Mouse (Mus musculus) CD4-positive, CD25-positive, alpha-beta regulatory T cell, adult 9 weeks (primary cell): Measurements from ENCODE around the gene Gpr62. TPM values are rescaled to one million over a fixed set of nuclear protein-coding genes. Genes with fewer than 3 reads are reported as not detected.

ENCODE experiments used
- polyA plus RNA-seq: library from polyadenylated mRNA; unstranded; fragments of 100-300 nt; shearing (Covaris generic); gene quantifications from one replicate; pipeline ENCODE4 v1.2.1, GENCODE M21; 2017

The Gpr62 gene
- not detected for polyA plus RNA-seq

DNA sequence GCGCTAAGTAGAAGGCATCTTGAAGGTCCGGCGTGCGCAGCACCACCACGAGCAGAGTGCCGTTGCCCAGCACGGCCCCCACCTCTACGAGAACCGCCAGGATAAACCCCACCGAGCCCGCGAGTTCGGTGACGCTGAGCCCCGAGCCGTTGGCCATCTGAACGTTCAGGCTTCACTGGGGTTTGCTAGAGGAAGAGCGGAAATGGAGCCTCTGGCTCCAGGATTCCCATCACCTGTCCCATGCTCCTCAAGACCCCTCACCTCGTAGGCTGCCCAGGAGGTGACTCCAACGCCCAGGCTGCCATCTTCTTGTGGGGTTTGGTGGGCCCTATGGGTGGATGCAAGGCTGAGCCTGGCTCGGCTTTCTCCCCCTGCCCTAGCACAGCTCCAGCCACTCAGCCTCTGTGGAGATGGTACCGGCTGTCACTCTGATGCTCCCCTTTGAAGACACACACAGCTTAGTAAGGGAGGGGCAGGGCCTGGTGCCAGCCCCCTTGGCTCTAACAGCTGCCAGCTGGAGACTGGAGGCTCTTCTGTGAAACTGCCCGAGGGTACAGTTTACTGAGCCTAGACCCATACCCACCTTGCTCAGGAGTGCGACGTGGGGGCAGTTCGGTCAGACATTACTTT lies at the start of gene Gpr62:
Gpr62 (minus strand) TSS at position 368 of the 630 bp plus-strand sequence.

DNA sequence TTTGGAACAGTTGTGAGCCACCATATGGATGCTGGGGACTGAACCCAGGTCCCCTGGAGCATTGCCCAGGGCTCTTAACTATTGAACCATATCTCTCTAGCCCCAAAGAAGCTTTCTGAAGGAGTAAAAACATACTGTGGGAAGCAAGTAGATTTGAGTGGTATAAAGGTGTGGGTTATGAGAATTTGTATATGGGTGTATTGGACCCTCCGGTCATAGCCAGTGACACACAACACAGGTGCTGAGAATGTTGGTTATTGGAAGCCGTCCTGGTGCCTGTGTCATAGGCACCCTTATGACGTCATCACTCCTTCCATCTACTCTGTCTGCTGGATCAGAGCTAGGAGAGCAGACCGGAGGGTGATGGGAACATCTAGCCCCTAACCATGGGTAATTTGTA lies 48.5 kb upstream of the Gpr62 start, which contains the start of gene Iqcf5:
Iqcf5 (plus strand) TSS at position 301 of the 400 bp plus-strand sequence.

DNA sequence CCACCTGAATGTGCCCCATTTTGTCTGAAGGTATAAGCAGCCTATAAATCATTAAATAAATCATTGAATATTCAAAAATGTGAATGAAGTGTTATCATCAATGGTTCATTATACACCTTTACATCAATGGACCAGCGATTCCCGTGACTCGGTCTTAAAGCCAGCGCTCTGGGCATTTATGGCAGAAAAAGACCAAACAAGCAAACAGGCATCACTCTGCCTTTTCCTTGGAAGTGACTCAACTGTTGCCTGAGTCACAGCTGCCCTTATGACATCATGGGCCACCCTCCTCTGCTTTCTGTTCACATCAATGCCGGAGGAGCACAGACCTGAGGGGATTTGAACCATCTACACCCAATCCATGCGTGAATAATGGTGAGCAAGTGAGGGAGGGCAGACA lies 33.9 kb upstream of the Gpr62 start, which contains the start of gene Iqcf1:
Iqcf1 (plus strand) TSS at position 301 of the 400 bp plus-strand sequence.

DNA sequence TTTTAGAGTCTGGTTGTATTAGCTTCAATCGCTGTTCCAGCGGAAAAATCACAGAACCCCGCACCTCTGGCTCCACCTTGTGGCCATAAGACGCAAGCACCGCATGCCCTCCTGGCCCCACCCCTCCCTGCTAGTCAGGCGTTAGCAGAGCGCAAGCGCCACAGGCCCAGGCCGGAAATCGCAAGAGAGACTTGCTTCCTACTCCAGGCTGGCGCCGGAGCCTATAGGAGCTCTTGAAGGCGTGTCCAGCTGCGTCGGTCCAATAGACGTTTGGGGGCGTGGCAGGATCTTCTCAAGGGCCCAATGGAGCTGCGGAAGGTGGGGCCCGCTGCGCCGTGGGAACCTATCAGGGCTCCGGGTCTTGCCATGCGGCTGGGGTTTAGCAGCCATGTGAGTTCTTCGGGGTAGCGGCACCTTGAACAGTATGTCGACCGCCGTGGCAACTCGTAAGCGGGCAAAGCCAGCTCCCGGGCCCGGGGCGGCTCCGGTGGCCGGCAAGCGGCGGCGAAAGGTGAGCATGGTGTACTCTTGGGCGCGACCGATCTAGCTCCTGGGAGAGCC lies 11.3 kb upstream of the Gpr62 start, which contains the start of gene Parp3:
Parp3 (minus strand) TSS at position 26 of the 561 bp plus-strand sequence.

DNA sequence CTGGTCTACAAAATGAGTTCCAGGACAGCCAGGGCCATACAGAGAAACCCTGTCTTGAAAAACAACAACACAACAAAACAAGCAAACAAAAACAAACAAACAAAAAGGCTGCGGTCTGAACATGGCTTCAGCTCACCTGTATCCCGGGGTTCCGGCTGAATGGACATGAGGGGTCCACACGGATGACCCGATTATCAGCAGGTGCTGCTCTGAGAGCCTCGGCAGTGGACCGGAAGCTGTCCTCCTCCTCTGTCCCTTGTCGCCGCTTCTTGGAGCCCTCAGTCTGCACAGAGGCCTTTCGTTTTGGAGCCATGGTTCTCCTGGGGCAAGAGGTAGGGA lies 9.9 kb upstream of the Gpr62 start, which contains the start of gene Rrp9:
Rrp9 (plus strand) TSS at position 301 of the 339 bp plus-strand sequence.

DNA sequence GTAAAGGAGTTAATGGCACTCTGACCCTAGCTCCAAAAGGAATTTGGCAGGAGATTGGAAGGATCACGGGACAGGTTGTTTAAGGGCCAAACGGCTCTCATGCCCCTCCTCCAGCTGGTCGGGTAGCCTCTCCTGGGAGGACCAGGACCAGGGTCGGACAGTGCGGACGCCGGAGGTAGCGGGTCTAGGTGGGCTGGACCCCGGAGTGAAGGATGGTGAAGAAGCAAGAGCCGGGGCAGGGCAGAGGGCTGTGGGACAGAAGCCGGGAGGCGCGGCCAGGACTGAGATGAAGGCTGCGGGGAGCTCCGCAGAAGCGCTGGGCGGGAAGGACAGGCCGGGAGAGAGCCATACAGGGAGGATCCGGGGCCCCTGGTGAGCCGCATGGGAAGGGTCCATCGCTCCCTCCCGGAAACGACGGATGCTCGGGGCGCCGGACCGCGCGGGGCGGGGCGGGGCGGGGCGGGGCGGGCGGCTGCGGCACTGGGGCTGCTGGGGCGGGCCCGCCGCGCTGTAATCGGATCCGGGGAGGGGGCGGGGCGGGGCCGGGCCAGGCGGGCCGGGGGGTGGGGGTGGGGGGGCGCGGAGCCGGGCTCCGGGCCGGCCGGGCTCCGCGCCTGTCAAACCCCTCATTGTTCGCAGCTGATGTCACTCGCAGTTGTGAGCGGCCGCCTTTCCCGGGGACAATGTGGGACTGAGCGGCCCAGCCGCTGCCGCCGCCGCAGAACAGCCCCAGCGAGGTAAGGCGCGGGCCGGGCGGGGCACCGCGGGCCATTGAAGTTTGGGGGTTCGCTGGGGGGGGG lies 12.3 kb downstream of the Gpr62 start, which contains the start of gene Pcbp4:
Pcbp4 (plus strand) TSS at position 21 of the 800 bp plus-strand sequence.

DNA sequence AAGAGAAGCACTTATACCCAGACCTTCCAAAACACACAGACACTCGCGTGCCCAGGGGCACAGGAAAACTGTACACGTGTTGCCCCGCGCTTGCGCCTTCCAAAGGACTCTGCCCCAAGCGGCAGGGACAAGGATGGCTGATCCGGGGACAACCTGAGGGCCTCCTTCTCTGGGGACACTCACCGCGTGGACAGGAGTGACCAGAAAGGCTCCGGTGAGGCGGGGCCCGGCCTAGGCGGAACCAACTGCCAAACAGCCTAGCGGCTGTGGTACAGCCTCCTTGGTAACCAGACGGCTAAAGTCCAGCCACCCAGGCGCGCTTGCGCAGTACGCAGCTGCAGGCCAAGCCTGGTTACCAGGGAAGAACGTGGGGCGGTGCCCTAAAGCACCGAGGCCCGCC lies 18.4 kb downstream of the Gpr62 start, which contains the start of the genes Abhd14b and Abhd14a:
Abhd14b (plus strand) TSS at position 112 of the 400 bp plus-strand sequence.
Abhd14a (minus strand) TSS at position 331 of the 400 bp plus-strand sequence.

DNA sequence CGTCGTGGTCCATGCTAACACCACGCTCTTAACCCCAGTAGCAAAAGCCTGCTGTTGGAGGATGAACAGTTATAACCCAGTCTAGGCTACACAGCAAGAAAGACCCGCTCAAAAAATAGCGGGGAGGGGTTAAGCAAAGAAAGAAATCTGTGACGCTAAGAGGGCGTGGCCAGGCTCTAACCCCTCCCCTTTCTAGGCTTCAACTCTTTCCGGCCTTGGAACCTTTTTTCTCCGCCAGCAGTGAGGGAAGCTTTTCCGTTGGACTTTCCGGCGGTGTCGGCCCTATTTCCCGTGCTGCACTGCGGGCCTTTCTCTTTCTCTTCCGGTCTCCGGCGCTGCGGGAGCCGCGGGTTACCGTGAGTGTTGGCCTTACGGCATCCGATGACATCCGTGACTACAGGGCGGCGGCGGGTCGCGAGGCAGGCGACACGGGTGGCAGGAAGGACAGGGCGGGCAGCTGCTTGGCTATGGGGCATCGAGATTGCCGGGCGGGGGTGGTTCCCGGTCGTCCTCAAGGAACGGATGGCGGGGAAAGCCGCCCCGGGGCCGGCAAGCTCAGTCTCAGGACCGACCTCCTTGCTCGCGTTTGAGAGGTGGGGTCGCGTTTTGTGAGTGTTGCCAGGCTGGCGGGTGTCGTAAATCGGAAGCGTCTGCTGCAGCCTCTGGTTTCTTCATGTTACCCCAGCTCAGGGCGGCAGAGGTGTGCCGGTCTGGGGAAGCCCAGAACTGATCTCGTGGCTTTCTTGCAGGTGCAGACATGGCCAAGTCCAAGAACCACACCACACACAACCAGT lies 36.3 kb downstream of the Gpr62 start, which contains the start of gene Rpl29:
Rpl29 (plus strand) TSS at position 234 of the 794 bp plus-strand sequence.

Other genes starting within 250 kb of the Gpr62 start
- not detected for gene Tlr9, start 243.3 kb downstream of the Gpr62 start, polyA plus RNA-seq
- gene Alas1, start 217.3 kb downstream of the Gpr62 start, polyA plus RNA-seq, result 59.4 TPM
- 6.2 TPM for gene Poc1a, start 184.9 kb downstream of the Gpr62 start, polyA plus RNA-seq
- 10.4 TPM for gene Dusp7, start 97.3 kb downstream of the Gpr62 start, polyA plus RNA-seq
- gene Rpl29, start 36.5 kb downstream of the Gpr62 start, polyA plus RNA-seq, result 892 TPM
- 23.3 TPM for gene Acy1, start 27.6 kb downstream of the Gpr62 start, polyA plus RNA-seq
- 15.2 TPM for gene Abhd14b, start 18.5 kb downstream of the Gpr62 start, polyA plus RNA-seq
- 17.7 TPM for gene Abhd14a, start 18.3 kb downstream of the Gpr62 start, polyA plus RNA-seq
- gene Pcbp4, start 12.6 kb downstream of the Gpr62 start, polyA plus RNA-seq, result 13.3 TPM
- 91.7 TPM for gene Rrp9, start 10.0 kb upstream of the Gpr62 start, polyA plus RNA-seq
- 73.6 TPM for gene Parp3, start 11.0 kb upstream of the Gpr62 start, polyA plus RNA-seq
- not detected for gene Iqcf1, start 34.0 kb upstream of the Gpr62 start, polyA plus RNA-seq
- gene Iqcf5, start 48.6 kb upstream of the Gpr62 start, polyA plus RNA-seq, result not detected
- not detected for gene Iqcf3, start 95.7 kb upstream of the Gpr62 start, polyA plus RNA-seq
- not detected for gene Iqcf4, start 105.1 kb upstream of the Gpr62 start, polyA plus RNA-seq
- gene Iqcf6, start 160.6 kb upstream of the Gpr62 start, polyA plus RNA-seq, result not detected
- not detected for gene Grm2, start 190.1 kb upstream of the Gpr62 start, polyA plus RNA-seq
- gene Tex264, start 220.0 kb upstream of the Gpr62 start, polyA plus RNA-seq, result 76.0 TPM